13 mouse cellular contexts compared by ENCODE assay signal in genomic region chr1:179302446-179303230, GRCm38 (mm10).
DNase-seq lines count a peak whose midpoint lies in the region; ATAC-seq and TF ChIP-seq lines count a peak whose summit lies in the region.
"Had no signal": no experiment of that assay in that cellular context is flagged by ENCODE, and none has a peak within 500 bp of the region (broad histone marks: within the 10 kb centered on the region; RNA-seq: fewer than 3 reads in every experiment).

No protein-coding gene starts in this region.

- WGBS in lung, embryonic 14.5 days, result 86% methylated on average over 13 of the region's 13 CpGs

- H3K27ac ChIP-seq in gastrocnemius, adult 2 months, result no peak overlapping the region
- no peak overlapping the region for H3K27ac ChIP-seq in lung, embryonic 14.5 days (ENCODE audit: low read depth)
- H3K27ac ChIP-seq: hindbrain, embryonic 10.5 days; limb, embryonic 15.5 days; macrophage had no signal

- DNase-seq in gastrocnemius, adult 2 months, result no peak
- DNase-seq in gastrocnemius, postnatal 36 days, result no peak
- DNase-seq in lung, embryonic 14.5 days, result peak; percentile 15
- no peak for DNase-seq in lung, postnatal 4 days
- no peak for DNase-seq in Patski (ENCODE audit: low read depth, low spot score)
- DNase-seq in testis, postnatal 10 days (ENCODE audit: low spot score), result peak; percentile 55
- no peak for DNase-seq in ovary, adult 18-20 months (ENCODE audit: low spot score)
- DNase-seq in gastrocnemius, adult 8-10 months (ENCODE audit: low spot score in 2 of 2), result no peak
- DNase-seq: heart, adult 18-20 months; layer of hippocampus, postnatal 36 days had no signal

- TF ChIP-seq CTCF in gastrocnemius, adult 2 months (IDR thresholded peaks at IDR 0.05), result peak; percentile 31; the same call in 1 of the 2 replicates
- peak; percentile 24; the same call in 1 of the 2 replicates for TF ChIP-seq CTCF in lung, embryonic 14.5 days (IDR thresholded peaks at IDR 0.05; ENCODE audit: low read depth)
- TF ChIP-seq CTCF in Patski (IDR thresholded peaks at IDR 0.05), result peak; percentile 30

- CTCF ChIA-PET in Patski (lab: Charles Lee), result no interaction called here

- no peaks in the 10 kb centered on the region for H3K9me3 ChIP-seq in lung, embryonic 14.5 days (ENCODE audit: low read depth, low read length)
- H3K9me3 ChIP-seq: hindbrain, embryonic 10.5 days; limb, embryonic 15.5 days had no signal

- no peak overlapping the region for H3K9ac ChIP-seq in lung, embryonic 14.5 days
- H3K9ac ChIP-seq: limb, embryonic 15.5 days had no signal

- no peak overlapping the region for H3K4me3 ChIP-seq in gastrocnemius, adult 2 months
- no peak overlapping the region for H3K4me3 ChIP-seq in lung, embryonic 14.5 days (ENCODE audit: low read depth, low read length)
- H3K4me3 ChIP-seq: hindbrain, embryonic 10.5 days; limb, embryonic 15.5 days had no signal

- POLR2A ChIA-PET in Patski (lab: Charles Lee), result no interaction called here

- no peak overlapping the region for H3K4me2 ChIP-seq in lung, embryonic 14.5 days
- H3K4me2 ChIP-seq: limb, embryonic 15.5 days had no signal

- H3K4me1 ChIP-seq in lung, embryonic 14.5 days (ENCODE audit: insufficient read depth), result no peaks in the 10 kb centered on the region
- H3K4me1 ChIP-seq: hindbrain, embryonic 10.5 days; limb, embryonic 15.5 days had no signal

- H3K27me3 ChIP-seq in lung, embryonic 14.5 days (ENCODE audit: insufficient read depth, low read length), result no peaks in the 10 kb centered on the region
- H3K27me3 ChIP-seq in Patski, result no peaks in the 10 kb centered on the region
- H3K27me3 ChIP-seq: limb, embryonic 15.5 days had no signal

- no peaks in the 10 kb centered on the region for H3K36me3 ChIP-seq in lung, embryonic 14.5 days (ENCODE audit: insufficient read depth)
- H3K36me3 ChIP-seq: hindbrain, embryonic 10.5 days; limb, embryonic 15.5 days had no signal

- in situ Hi-C loops in Patski (cut with MboI; ENCODE audit: low pct_unique_long_range_greater_than_20kb), result no loop called here

- intact Hi-C loops in gastrocnemius, adult 2 months (cut with DNase I), result no loop called here
- intact Hi-C loops in gastrocnemius, postnatal 36 days (cut with DNase I), result no loop called here

- ATAC-seq in lung, embryonic 14.5 days (ENCODE audit: insufficient read depth), result no peak
- no peak for ATAC-seq in Patski

Comparison
In these comparisons a context has a peak if more than half of its experiments do, and no peak if none do; other contexts are left out.
1. DNase-seq: peak in lung, embryonic 14.5 days (single experiment) and testis, postnatal 10 days (single experiment); none in gastrocnemius, adult 2 months (single experiment), gastrocnemius, postnatal 36 days (0 of 2), lung, postnatal 4 days (0 of 2), Patski (single experiment), ovary, adult 18-20 months (single experiment) and gastrocnemius, adult 8-10 months (0 of 2).
2. Peak in every context shown above with its lines, with median percentiles within 50 percentile points of each other: CTCF ChIP-seq.